Mouse (Mus musculus) forebrain, embryonic 12.5 days (tissue): ENCODE results near the gene Ptprd. TPM values are rescaled to one million over a fixed set of nuclear protein-coding genes. Genes with fewer than 3 reads are reported as not detected.

Source experiments
- ATAC-seq: fragments of 200-750 bp; cut with Nextera tagmentation; 2 replicates; pipeline ENCODE4 v1.8.0; 2017; ENCODE audit warnings: moderate TSS enrichment; ENCODE audit not compliant: low FRiP score
- H3K27ac ChIP-seq: fragments of 300-500 bp; sonication (generic); 2 replicates; pipeline ENCODE4 v1.5.1; 2016; ENCODE audit warnings: mild to moderate bottlenecking
- H3K27me3 ChIP-seq: fragments of 300-500 bp; sonication (generic); 2 replicates; pipeline ENCODE4 v1.6.1; 2016; ENCODE audit warnings: mild to moderate bottlenecking
- H3K36me3 ChIP-seq: fragments of 300-500 bp; sonication (generic); replicated peaks from 2 replicates; pipeline ENCODE4 v1.6.1; 2016; ENCODE audit warnings: mild to moderate bottlenecking
- H3K4me1 ChIP-seq: fragments of 300-500 bp; sonication (generic); 2 replicates; pipeline ENCODE4 v1.6.1; 2016
- H3K4me2 ChIP-seq: fragments of 300-500 bp; sonication (generic); 2 replicates; pipeline ENCODE4 v1.6.1; 2016; ENCODE audit warnings: mild to moderate bottlenecking, moderate library complexity
- H3K4me3 ChIP-seq: fragments of 300-500 bp; sonication (generic); replicated peaks from 2 replicates; pipeline ENCODE4 v1.5.1; 2016; ENCODE audit warnings: mild to moderate bottlenecking
- H3K9ac ChIP-seq: fragments of 300-500 bp; sonication (generic); 2 replicates; pipeline ENCODE4 v1.6.1; 2016; ENCODE audit warnings: mild to moderate bottlenecking
- H3K9me3 ChIP-seq: fragments of 300-500 bp; sonication (generic); 2 replicates; pipeline ENCODE4 v1.6.1; 2016
- WGBS: fragments of 180-500 bp; shearing (Covaris S2); methylation state at CpG from one replicate; pipeline ENCODE4 v1.1.7; 2016; 5-methylcytosine and 5-hydroxymethylcytosine counted together
- polyA plus RNA-seq: library from polyadenylated mRNA; unstranded; fragments of >200 nt; fragmentation: Nextera tagmentation; extraction: Ambion mirVana; gene quantifications from 2 replicates; pipeline ENCODE4 v1.2.1, GENCODE M21; 2016

The Ptprd gene
- polyA plus RNA-seq, 1 experiment from 2014 or later: 52.0 TPM

GRCm38 (mm10) chr4:76223720-76224119, 1988.0 kb downstream of the Ptprd start:
- Histone ChIP-seq H3K9ac (no peak overlapping the region), H3K27ac (no peak overlapping the region), H3K36me3 (no peaks in the 10 kb centered on the region), H3K4me2 (no peak overlapping the region), H3K4me3 (no peak overlapping the region), H3K9me3 (no peaks in the 10 kb centered on the region), H3K27me3 (no peaks in the 10 kb centered on the region), H3K4me1 (peaks cover 6% of the 10 kb centered on the region)
- 11% methylated on average over 3 of the region's 3 CpGs for WGBS
- ATAC-seq: peak; percentile 86; the same call in 1 of the 2 replicates

GRCm38 (mm10) chr4:76222520-76222919, 1989.2 kb downstream of the Ptprd start:
- H3K9ac ChIP-seq: no peak overlapping the region
- H3K4me2 ChIP-seq: no peak overlapping the region
- ATAC-seq: no peak
- no peak overlapping the region for H3K27ac ChIP-seq
- no peaks in the 10 kb centered on the region for H3K27me3 ChIP-seq
- H3K9me3 ChIP-seq: no peaks in the 10 kb centered on the region
- H3K36me3 ChIP-seq: no peaks in the 10 kb centered on the region
- WGBS: 52% methylated on average over 2 of the region's 2 CpGs
- no peak overlapping the region for H3K4me3 ChIP-seq
- H3K4me1 ChIP-seq: peaks cover 6% of the 10 kb centered on the region

GRCm38 (mm10) chr4:76218065-76218464, 1993.7 kb downstream of the Ptprd start:
- 90% methylated on average over 1 of the region's 1 CpGs for WGBS
- no peak overlapping the region for H3K4me3 ChIP-seq
- no peak overlapping the region for H3K4me2 ChIP-seq
- H3K36me3 ChIP-seq: no peaks in the 10 kb centered on the region
- ATAC-seq: no peak
- no peaks in the 10 kb centered on the region for H3K9me3 ChIP-seq
- no peak overlapping the region for H3K9ac ChIP-seq
- no peaks in the 10 kb centered on the region for H3K4me1 ChIP-seq
- no peaks in the 10 kb centered on the region for H3K27me3 ChIP-seq
- no peak overlapping the region for H3K27ac ChIP-seq

GRCm38 (mm10) chr4:76215141-76215540, 1996.6 kb downstream of the Ptprd start:
- no peaks in the 10 kb centered on the region for H3K4me1 ChIP-seq
- no peak for ATAC-seq
- H3K27me3 ChIP-seq: no peaks in the 10 kb centered on the region
- H3K4me2 ChIP-seq: no peak overlapping the region
- no peak overlapping the region for H3K9ac ChIP-seq
- 97% methylated on average over 1 of the region's 1 CpGs for WGBS
- H3K36me3 ChIP-seq: no peaks in the 10 kb centered on the region
- H3K4me3 ChIP-seq: no peak overlapping the region
- H3K9me3 ChIP-seq: no peaks in the 10 kb centered on the region
- no peak overlapping the region for H3K27ac ChIP-seq

GRCm38 (mm10) chr4:76199321-76199720, 2012.4 kb downstream of the Ptprd start:
- H3K27me3 ChIP-seq: no peaks in the 10 kb centered on the region
- H3K4me1 ChIP-seq: 0 out of 2 replicates have a peak, but pooled peaks cover 6% of the 10 kb centered on the region
- no peak overlapping the region for H3K4me3 ChIP-seq
- no peak overlapping the region for H3K9ac ChIP-seq
- no peak overlapping the region for H3K4me2 ChIP-seq
- ATAC-seq: no peak
- no peak overlapping the region for H3K27ac ChIP-seq
- 80% methylated on average over 1 of the region's 1 CpGs for WGBS
- no peaks in the 10 kb centered on the region for H3K36me3 ChIP-seq
- no peaks in the 10 kb centered on the region for H3K9me3 ChIP-seq

GRCm38 (mm10) chr4:76194762-76195161, 2017.0 kb downstream of the Ptprd start:
- peaks cover 4% of the 10 kb centered on the region; the same call in 1 of the 2 replicates for H3K27me3 ChIP-seq
- no peaks in the 10 kb centered on the region for H3K36me3 ChIP-seq
- H3K27ac ChIP-seq: no peak overlapping the region
- 0 out of 2 replicates have a peak, but pooled peaks cover 6% of the 10 kb centered on the region for H3K4me1 ChIP-seq
- 91% methylated on average over 3 of the region's 3 CpGs for WGBS
- H3K9me3 ChIP-seq: no peaks in the 10 kb centered on the region
- no peak overlapping the region for H3K4me2 ChIP-seq
- no peak for ATAC-seq
- no peak overlapping the region for H3K9ac ChIP-seq
- no peak overlapping the region for H3K4me3 ChIP-seq

- Histone ChIP-seq H3K9ac (no peak overlapping the region), H3K27ac (no peak overlapping the region), H3K36me3 (no peaks in the 10 kb centered on the region), H3K4me3 (no peak overlapping the region), H3K9me3 (no peaks in the 10 kb centered on the region), H3K4me1 (0 out of 2 replicates have a peak, but pooled peaks cover 6% of the 10 kb centered on the region), H3K4me2 (no peak overlapping the region), H3K27me3 (peaks cover 4% of the 10 kb centered on the region; the same call in 1 of the 2 replicates)
- ATAC-seq: no peak
- WGBS: 83% methylated on average over 3 of the region's 3 CpGs
Observed at GRCm38 (mm10) chr4:76193496-76193895, 2018.3 kb downstream of the Ptprd start.

- no peak overlapping the region for H3K4me2 ChIP-seq
- H3K9me3 ChIP-seq: no peaks in the 10 kb centered on the region
- 0 out of 2 replicates have a peak, but pooled peaks cover 6% of the 10 kb centered on the region for H3K4me1 ChIP-seq
- no peak overlapping the region for H3K9ac ChIP-seq
- no peak overlapping the region for H3K27ac ChIP-seq
- no peak for ATAC-seq
- WGBS: 93% methylated on average over 1 of the region's 1 CpGs
- peaks cover 4% of the 10 kb centered on the region; the same call in 1 of the 2 replicates for H3K27me3 ChIP-seq
- H3K36me3 ChIP-seq: no peaks in the 10 kb centered on the region
- H3K4me3 ChIP-seq: no peak overlapping the region
Observed at GRCm38 (mm10) chr4:76192031-76192430, 2019.7 kb downstream of the Ptprd start.

- H3K9me3 ChIP-seq: no peaks in the 10 kb centered on the region
- no peaks in the 10 kb centered on the region for H3K36me3 ChIP-seq
- WGBS: 2% methylated on average over 1 of the region's 1 CpGs
- no peak overlapping the region for H3K9ac ChIP-seq
- peaks cover 4% of the 10 kb centered on the region; the same call in 1 of the 2 replicates for H3K27me3 ChIP-seq
- no peak overlapping the region for H3K4me2 ChIP-seq
- H3K27ac ChIP-seq: no peak overlapping the region
- no peak overlapping the region for H3K4me3 ChIP-seq
- H3K4me1 ChIP-seq: 0 out of 2 replicates have a peak, but pooled peaks cover 1% of the 10 kb centered on the region
- no peak for ATAC-seq
Observed at GRCm38 (mm10) chr4:76190788-76191187, 2021.0 kb downstream of the Ptprd start.

GRCm38 (mm10) chr4:76183095-76183494, 2028.7 kb downstream of the Ptprd start:
- 94% methylated on average over 3 of the region's 3 CpGs for WGBS
- Histone ChIP-seq H3K27ac (no peak overlapping the region), H3K9me3 (no peaks in the 10 kb centered on the region), H3K27me3 (no peaks in the 10 kb centered on the region), H3K36me3 (no peaks in the 10 kb centered on the region), H3K9ac (no peak overlapping the region), H3K4me2 (no peak overlapping the region), H3K4me1 (no peaks in the 10 kb centered on the region), H3K4me3 (no peak overlapping the region)
- ATAC-seq: no peak

- no peak overlapping the region for H3K4me2 ChIP-seq
- no peaks in the 10 kb centered on the region for H3K9me3 ChIP-seq
- no peak overlapping the region for H3K4me3 ChIP-seq
- 61% methylated on average over 8 of the region's 8 CpGs for WGBS
- H3K4me1 ChIP-seq: no peaks in the 10 kb centered on the region
- ATAC-seq: 0 out of 2 replicates have a peak, but pooled peaks have one; percentile 57
- H3K27me3 ChIP-seq: no peaks in the 10 kb centered on the region
- no peaks in the 10 kb centered on the region for H3K36me3 ChIP-seq
- no peak overlapping the region for H3K27ac ChIP-seq
- no peak overlapping the region for H3K9ac ChIP-seq
Observed at GRCm38 (mm10) chr4:76179497-76179896, 2032.3 kb downstream of the Ptprd start.

- no peak overlapping the region for H3K4me3 ChIP-seq
Observed at GRCm38 (mm10) chr4:76175086-76175485, 2036.7 kb downstream of the Ptprd start.

GRCm38 (mm10) chr4:76155750-76156149, 2056.0 kb downstream of the Ptprd start:
- WGBS: 88% methylated on average over 1 of the region's 1 CpGs
- Histone ChIP-seq H3K4me2 (no peak overlapping the region), H3K9me3 (no peaks in the 10 kb centered on the region), H3K36me3 (no peaks in the 10 kb centered on the region), H3K4me1 (no peaks in the 10 kb centered on the region; the same call in 1 of the 2 replicates), H3K27me3 (no peaks in the 10 kb centered on the region), H3K27ac (no peak overlapping the region), H3K9ac (no peak overlapping the region), H3K4me3 (no peak overlapping the region)
- no peak for ATAC-seq

More at GRCm38 (mm10) chr4:76175086-76175485, 2036.7 kb downstream of the Ptprd start:
- Histone ChIP-seq H3K27ac (no peak overlapping the region), H3K9ac (no peak overlapping the region), H3K36me3 (no peaks in the 10 kb centered on the region), H3K4me1 (no peaks in the 10 kb centered on the region), H3K27me3 (no peaks in the 10 kb centered on the region), H3K4me2 (no peak overlapping the region), H3K9me3 (no peaks in the 10 kb centered on the region)
- 86% methylated on average over 1 of the region's 1 CpGs for WGBS
- ATAC-seq: no peak
